Mouse (Mus musculus): ENCODE data around the gene Gm39566.

Gm39566 gene

GRCm38 (mm10) chr11:69834001-69834549, 19.0 kb upstream of the Gm39566 start:
- DNase-seq: peak; percentile 50 to 60

- DNase-seq: no peak
Measured at GRCm38 (mm10) chr11:69833554-69833953, 18.5 kb upstream of the Gm39566 start.

GRCm38 (mm10) chr11:69828832-69829231, 13.7 kb upstream of the Gm39566 start:
- peak in 1 of 2 experiments; percentile 35 for DNase-seq

DNA sequence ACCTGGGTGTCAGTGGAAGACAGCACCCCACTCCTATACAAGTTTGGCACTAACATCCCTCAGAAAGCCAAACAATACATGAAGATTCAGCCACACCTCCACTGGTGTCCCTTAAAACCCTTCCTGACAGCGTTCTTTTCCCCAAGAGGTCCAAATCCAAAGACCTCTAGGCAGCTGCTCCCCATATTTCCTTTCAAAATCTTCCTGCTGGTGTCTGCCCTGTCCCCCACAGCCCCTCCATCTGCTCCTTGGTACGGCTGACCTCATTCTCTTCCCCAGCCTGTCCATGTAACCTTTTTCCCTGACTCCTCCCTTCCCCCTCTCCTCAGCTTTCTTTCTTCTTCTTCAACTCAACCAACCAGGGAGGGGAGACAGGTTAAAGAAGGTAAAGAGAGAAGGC, 8.4 kb upstream of the Gm39566 start:
- DNase-seq: peak; percentile 31 to 49

GRCm38 (mm10) chr11:69822080-69822479, 7.0 kb upstream of the Gm39566 start, which contains the start of gene Spem1:
Gene Spem1 (minus strand): TSS chr11:69822180.
- DNase-seq: no peak

DNA sequence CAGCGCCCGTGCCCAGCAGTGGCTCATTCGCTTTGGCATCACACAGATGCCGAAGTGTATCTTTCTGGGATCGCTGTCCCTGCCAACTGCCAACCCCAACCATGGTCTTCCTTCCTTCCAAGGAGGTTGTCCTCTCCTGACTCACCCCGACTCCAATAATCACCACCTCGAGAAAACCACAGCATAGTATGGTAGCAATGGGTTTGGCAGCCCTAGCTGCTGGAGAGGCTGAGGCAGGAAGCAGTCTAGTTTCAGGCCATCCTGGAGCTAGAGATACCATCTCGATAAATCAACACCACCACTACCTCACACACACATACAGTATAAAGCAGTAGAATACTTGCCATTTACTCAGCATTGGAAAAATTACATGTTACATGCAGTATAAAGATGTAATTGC, 3.8 kb upstream of the Gm39566 start:
- DNase-seq: no peak

GRCm38 (mm10) chr11:69818365-69818764, 3.3 kb upstream of the Gm39566 start, which contains the start of gene Spem2:
Gene Spem2 (minus strand): TSS chr11:69818465.
- no peak for DNase-seq

GRCm38 (mm10) chr11:69816520-69816919, 1.4 kb upstream of the Gm39566 start:
- DNase-seq: no peak

GRCm38 (mm10) chr11:69810280-69810679, 4.8 kb downstream of the Gm39566 start:
- DNase-seq: no peak

DNA sequence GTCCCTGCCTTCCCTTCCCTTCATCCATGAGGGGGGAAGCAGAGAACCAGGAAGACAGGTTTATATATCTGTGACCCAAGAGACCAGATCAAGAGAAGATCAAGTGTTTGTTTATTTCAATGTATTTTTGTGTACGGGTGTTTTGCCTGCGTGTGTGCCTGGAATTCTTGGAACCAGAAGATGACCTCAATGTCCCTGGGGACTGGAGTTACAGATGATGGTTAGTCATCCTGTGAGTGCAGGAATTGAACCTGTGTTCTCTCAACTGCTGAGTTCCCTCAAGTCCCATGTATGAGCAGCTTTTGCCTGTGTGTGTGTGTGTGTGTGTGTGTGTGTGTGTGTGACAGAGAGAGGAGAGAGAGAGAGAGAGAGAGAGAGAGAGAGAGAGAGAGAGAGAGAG, 7.5 kb downstream of the Gm39566 start:
- no peak for DNase-seq

GRCm38 (mm10) chr11:69806378-69806777, 8.7 kb downstream of the Gm39566 start:
- no peak for DNase-seq

GRCm38 (mm10) chr11:69804972-69805909, 9.9 kb downstream of the Gm39566 start, which contains the start of gene Tmem102:
Gene Tmem102 (minus strand): TSS chr11:69805624.
- no peak for DNase-seq

- no peak for DNase-seq
Measured at GRCm38 (mm10) chr11:69804652-69804940, 10.5 kb downstream of the Gm39566 start.

GRCm38 (mm10) chr11:69803786-69804651, 11.1 kb downstream of the Gm39566 start:
- peak; percentile 69 to 77 for DNase-seq

DNA sequence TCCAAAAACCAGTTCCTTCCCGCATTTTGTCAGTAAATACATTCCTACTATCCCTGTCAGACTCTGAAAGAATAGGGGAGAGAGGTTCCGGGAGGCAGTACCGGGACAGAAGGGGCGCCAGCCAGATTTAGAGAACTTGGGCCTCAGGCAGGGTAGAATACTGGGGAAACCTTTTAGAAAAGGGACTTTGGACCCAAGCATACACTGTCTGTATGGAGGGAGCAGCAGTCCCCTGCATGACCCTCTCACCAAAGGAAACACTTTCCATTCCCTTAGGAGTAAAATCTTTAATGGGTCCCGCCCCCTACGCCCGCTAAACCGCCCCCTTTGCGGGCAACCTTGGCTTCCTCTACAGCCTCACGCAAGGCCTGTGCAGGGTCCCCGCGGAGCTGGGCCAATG, 11.8 kb downstream of the Gm39566 start:
- DNase-seq: no peak

DNA sequence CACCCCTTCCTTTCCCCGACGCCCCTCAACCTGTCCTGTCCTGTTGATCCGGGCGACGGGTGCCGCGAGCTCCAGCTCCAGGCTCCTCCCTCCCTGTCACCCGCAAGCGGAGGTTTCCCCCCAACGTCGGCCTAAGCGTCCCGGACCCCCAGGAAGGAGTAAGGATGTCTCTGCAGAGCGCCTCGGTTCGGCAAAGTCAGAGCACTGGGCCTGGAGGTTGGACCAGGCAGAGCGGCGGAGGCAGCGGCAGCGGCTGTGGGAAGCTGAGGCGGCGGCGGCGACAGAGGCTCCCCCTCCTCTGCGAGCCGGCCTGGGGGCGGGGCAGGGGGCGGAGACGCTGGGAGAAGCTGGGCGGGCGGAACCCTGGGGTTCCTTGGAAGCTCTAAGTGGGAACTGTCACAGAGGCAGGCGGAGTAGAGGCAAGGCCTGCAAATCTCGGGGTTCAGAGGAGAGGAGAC, 12.4 kb downstream of the Gm39566 start:
- DNase-seq: peak; percentile 75 to 83

DNA sequence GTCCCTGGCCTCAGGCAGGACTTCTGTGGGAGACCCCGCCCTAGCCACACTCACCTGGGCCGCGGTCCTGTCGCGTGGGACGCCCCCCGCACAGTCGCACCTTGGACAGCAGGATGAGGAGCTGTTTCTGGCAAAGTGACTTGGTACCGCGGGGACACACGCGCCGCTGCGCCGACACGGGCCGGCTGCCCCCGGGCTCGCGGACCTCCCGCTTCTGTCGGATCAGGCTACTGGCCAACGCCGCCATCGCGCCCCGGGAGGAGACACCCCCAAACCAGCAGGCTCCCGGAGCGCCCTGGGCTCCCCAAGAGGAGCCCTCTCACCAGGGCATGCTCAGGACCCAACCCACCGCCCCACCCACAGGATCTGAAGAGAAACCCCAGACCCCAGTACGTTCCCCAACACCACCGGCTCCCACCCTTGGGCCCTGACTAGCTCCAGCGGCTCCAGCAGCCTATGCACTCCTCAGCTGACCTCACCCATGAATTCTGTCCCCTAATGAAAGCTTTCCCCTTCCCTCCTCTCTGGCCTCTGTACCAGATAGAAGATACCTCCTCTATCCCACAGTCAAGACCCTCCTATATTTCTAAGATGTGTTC, 13.6 kb downstream of the Gm39566 start, which contains the start of gene Fgf11:
Fgf11 (minus strand) TSS at position 479 of the 599 bp plus-strand sequence.
- DNase-seq: no peak

- peak in 1 of 2 experiments; percentile 65 for DNase-seq
Measured at GRCm38 (mm10) chr11:69800392-69801197, 14.5 kb downstream of the Gm39566 start.

- peak in 1 of 2 experiments; percentile 56 for DNase-seq
Measured at GRCm38 (mm10) chr11:69800138-69800391, 15.0 kb downstream of the Gm39566 start.

GRCm38 (mm10) chr11:69799394-69800137, 15.5 kb downstream of the Gm39566 start:
- no peak for DNase-seq

DNA sequence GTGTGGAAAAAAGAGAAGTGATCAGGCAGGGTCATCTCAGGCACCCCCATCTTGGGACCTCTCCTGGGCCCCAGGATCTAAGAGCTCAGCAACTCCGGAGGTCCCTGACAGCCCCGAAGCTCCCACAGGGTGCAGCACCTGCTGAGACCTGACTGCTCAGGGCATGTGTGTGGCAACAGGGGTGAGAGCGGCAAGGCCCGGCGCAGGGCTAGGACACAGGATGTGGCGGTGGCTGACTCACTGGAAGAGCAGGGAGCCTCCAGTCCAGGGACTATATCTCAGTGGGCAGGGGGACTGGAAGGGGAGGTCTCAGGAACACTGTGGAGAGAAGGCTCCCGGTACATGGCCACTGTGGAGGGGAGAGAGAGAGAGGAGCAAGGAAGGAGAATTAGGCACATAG, 17.2 kb downstream of the Gm39566 start:
- no peak for DNase-seq

Measured in cerebellum, postnatal 25 days (tissue).